ENCODE assay signal across 16 mouse cellular contexts in genomic region chr14:98929276-98929675, GRCm38 (mm10).
DNase-seq lines count a peak whose midpoint lies in the region; ATAC-seq and TF ChIP-seq lines count a peak whose summit lies in the region.
"Had no signal": no experiment of that assay in that cellular context is flagged by ENCODE, and none has a peak within 500 bp of the region (broad histone marks: within the 10 kb centered on the region; RNA-seq: fewer than 3 reads in every experiment).

No protein-coding gene starts in this region.

- no peak overlapping the region for H3K4me2 ChIP-seq in kidney, embryonic 15.5 days
- H3K4me2 ChIP-seq in heart, embryonic 12.5 days = no peak overlapping the region
- no peak overlapping the region for H3K4me2 ChIP-seq in lung, embryonic 16.5 days (ENCODE audit: low read depth, low read length)
- H3K4me2 ChIP-seq: embryonic facial prominence, embryonic 13.5 days had no signal

- H3K9ac ChIP-seq in kidney, embryonic 15.5 days = no peak overlapping the region
- H3K9ac ChIP-seq in heart, embryonic 12.5 days = no peak overlapping the region
- no peak overlapping the region for H3K9ac ChIP-seq in lung, embryonic 16.5 days (ENCODE audit: low read length)
- H3K9ac ChIP-seq: embryonic facial prominence, embryonic 13.5 days; forebrain, postnatal 0 days had no signal

- H3K27ac ChIP-seq in kidney, embryonic 15.5 days = no peak overlapping the region
- H3K27ac ChIP-seq in heart, embryonic 12.5 days (ENCODE audit: poor library complexity, severe bottlenecking) = no peak overlapping the region; the same call in 1 of the 2 replicates
- H3K27ac ChIP-seq in lung, embryonic 16.5 days (ENCODE audit: low read length) = no peak overlapping the region
- H3K27ac ChIP-seq in gastrocnemius, adult 2 months = no peak overlapping the region
- H3K27ac ChIP-seq: embryonic facial prominence, embryonic 13.5 days; hindbrain, embryonic 10.5 days; layer of hippocampus, adult 2 months; limb, embryonic 10.5 days; macrophage had no signal

- H3K36me3 ChIP-seq in kidney, embryonic 15.5 days = no peaks in the 10 kb centered on the region
- no peaks in the 10 kb centered on the region for H3K36me3 ChIP-seq in heart, embryonic 12.5 days
- no peaks in the 10 kb centered on the region for H3K36me3 ChIP-seq in lung, embryonic 16.5 days (ENCODE audit: control insufficient read depth, insufficient read depth, low read length)
- H3K36me3 ChIP-seq: embryonic facial prominence, embryonic 13.5 days; hindbrain, embryonic 10.5 days; limb, embryonic 10.5 days had no signal

- intact Hi-C loops in gastrocnemius, adult 2 months (cut with DNase I) = no loop called here

- no peaks in the 10 kb centered on the region for H3K9me3 ChIP-seq in kidney, embryonic 15.5 days (replicated peaks)
- H3K9me3 ChIP-seq in heart, embryonic 12.5 days (replicated peaks) = no peaks in the 10 kb centered on the region
- H3K9me3 ChIP-seq in lung, embryonic 16.5 days (ENCODE audit: control insufficient read depth, low read length) = no peaks in the 10 kb centered on the region
- H3K9me3 ChIP-seq: embryonic facial prominence, embryonic 13.5 days; hindbrain, embryonic 10.5 days; limb, embryonic 10.5 days had no signal

- WGBS in kidney, embryonic 15.5 days = 74% methylated on average over 2 of the region's 2 CpGs
- WGBS in heart, embryonic 12.5 days = 55% methylated on average over 2 of the region's 2 CpGs
- 58% methylated on average over 2 of the region's 2 CpGs for WGBS in lung, embryonic 16.5 days

- peak; percentile 54 for DNase-seq in kidney, adult 18-20 months
- peak; percentile 84 for DNase-seq in NIH3T3 (ENCODE audit: low read depth)
- no peak for DNase-seq in layer of hippocampus, adult 9-11 months
- no peak for DNase-seq in gastrocnemius, adult 2 months
- no peak for DNase-seq in embryo, embryonic 9.5 days (ENCODE audit: extremely low spot score)
- DNase-seq: cerebellum, adult 2 months; forebrain, postnatal 0 days; retina, postnatal 1 day had no signal

- no peak overlapping the region for H3K4me3 ChIP-seq in kidney, embryonic 15.5 days (replicated peaks)
- H3K4me3 ChIP-seq in heart, embryonic 12.5 days = no peak overlapping the region
- H3K4me3 ChIP-seq in lung, embryonic 16.5 days (ENCODE audit: low read length) = no peak overlapping the region
- H3K4me3 ChIP-seq in gastrocnemius, adult 2 months = no peak overlapping the region
- H3K4me3 ChIP-seq: embryonic facial prominence, embryonic 13.5 days; hindbrain, embryonic 10.5 days; layer of hippocampus, adult 2 months; limb, embryonic 10.5 days had no signal

- no peak for TF ChIP-seq CTCF in gastrocnemius, adult 2 months (IDR thresholded peaks at IDR 0.05)

- no peaks in the 10 kb centered on the region for H3K4me1 ChIP-seq in kidney, embryonic 15.5 days
- no peaks in the 10 kb centered on the region for H3K4me1 ChIP-seq in heart, embryonic 12.5 days (replicated peaks)
- no peaks in the 10 kb centered on the region for H3K4me1 ChIP-seq in lung, embryonic 16.5 days (replicated peaks; ENCODE audit: control insufficient read depth, insufficient read depth, low read length)
- H3K4me1 ChIP-seq: embryonic facial prominence, embryonic 13.5 days; limb, embryonic 10.5 days had no signal

- ATAC-seq in kidney, embryonic 15.5 days (replicated peaks; ENCODE audit: low FRiP score) = no peak
- ATAC-seq in heart, embryonic 12.5 days (ENCODE audit: insufficient number of reproducible peaks, low FRiP score) = peak; percentile 33; the same call in 1 of the 2 replicates
- ATAC-seq in lung, embryonic 16.5 days (ENCODE audit: low read depth) = 0 out of 2 replicates have a peak, but pooled peaks have one; percentile 7
- ATAC-seq: forebrain, postnatal 0 days had no signal

- H3K27me3 ChIP-seq in kidney, embryonic 15.5 days = no peaks in the 10 kb centered on the region
- no peaks in the 10 kb centered on the region for H3K27me3 ChIP-seq in heart, embryonic 12.5 days (replicated peaks)
- no peaks in the 10 kb centered on the region for H3K27me3 ChIP-seq in lung, embryonic 16.5 days (ENCODE audit: control insufficient read depth, insufficient read depth, low read depth, low read length)
- H3K27me3 ChIP-seq: embryonic facial prominence, embryonic 13.5 days had no signal

Comparison
In these comparisons a context has a peak if more than half of its experiments do, and no peak if none do; other contexts are left out.
1. DNase-seq: peak in kidney, adult 18-20 months (single experiment) and NIH3T3 (single experiment); none in layer of hippocampus, adult 9-11 months (single experiment), gastrocnemius, adult 2 months (single experiment) and embryo, embryonic 9.5 days (single experiment).